Mouse (Mus musculus) heart, embryonic 11.5 days (tissue): Measurements from ENCODE around the gene Slc12a3. TPM values are rescaled to one million over a fixed set of nuclear protein-coding genes. Genes with fewer than 3 reads are reported as not detected.

Source experiments
- ATAC-seq: fragments of 200-750 bp; cut with Nextera tagmentation; replicated peaks from 2 replicates; pipeline ENCODE4 v1.8.0; 2017; ENCODE audit warnings: moderate library complexity; ENCODE audit not compliant: insufficient number of reproducible peaks, low FRiP score, low TSS enrichment
- H3K27ac ChIP-seq: fragments of 300-500 bp; sonication (generic); 2 replicates; pipeline ENCODE4 v1.5.1; 2014; ENCODE audit warnings: mild to moderate bottlenecking, low read depth, low read length
- H3K27me3 ChIP-seq: fragments of 300-500 bp; sonication (generic); 2 replicates; pipeline ENCODE4 v1.6.1; 2014; ENCODE audit warnings: mild to moderate bottlenecking, low read length, mixed read lengths; ENCODE audit not compliant: control insufficient read depth, insufficient read depth
- H3K36me3 ChIP-seq: fragments of 300-500 bp; sonication (generic); 2 replicates; pipeline ENCODE4 v1.6.1; 2014; ENCODE audit warnings: mild to moderate bottlenecking, low read length, moderate library complexity, mixed read lengths; ENCODE audit not compliant: control insufficient read depth, insufficient read depth
- H3K4me1 ChIP-seq: fragments of 300-500 bp; sonication (generic); 2 replicates; pipeline ENCODE4 v1.6.1; 2014; ENCODE audit warnings: low read length; ENCODE audit not compliant: control insufficient read depth, insufficient read depth
- H3K4me2 ChIP-seq: fragments of 300-500 bp; sonication (generic); 2 replicates; pipeline ENCODE4 v1.6.1; 2014; ENCODE audit warnings: mild to moderate bottlenecking, moderate library complexity
- H3K4me3 ChIP-seq: fragments of 300-500 bp; sonication (generic); 2 replicates; pipeline ENCODE4 v1.5.1; 2014; ENCODE audit warnings: low read depth, low read length
- H3K9ac ChIP-seq: fragments of 300-500 bp; sonication (generic); 2 replicates; pipeline ENCODE4 v1.6.1; 2014; ENCODE audit warnings: mild to moderate bottlenecking, low read depth, low read length, moderate library complexity
- H3K9me3 ChIP-seq: fragments of 300-500 bp; sonication (generic); replicated peaks from 2 replicates; pipeline ENCODE4 v1.6.1; 2016; ENCODE audit warnings: low read length; ENCODE audit not compliant: control insufficient read depth
- WGBS: fragments of 180-500 bp; shearing (Covaris S2); extraction: QIAGEN DNeasy Blood & Tissue Kit; methylation state at CpG from one replicate; pipeline ENCODE4 v1.1.7; 2014; ENCODE audit not compliant: insufficient replicate concordance; 5-methylcytosine and 5-hydroxymethylcytosine counted together
- polyA plus RNA-seq: library from polyadenylated mRNA; unstranded; fragments of >200 nt; fragmentation: Nextera tagmentation; extraction: Ambion mirVana; gene quantifications from 2 replicates; pipeline ENCODE4 v1.2.1, GENCODE M21; 2014

The Slc12a3 gene
- polyA plus RNA-seq, result 0.20 TPM in 1 of 2 replicates, not detected in the other

GRCm38 (mm10) chr8:94328932-94329728, at the start of gene Slc12a3:
Gene Slc12a3, plus strand, starts transcription at chr8:94329201.
- Histone ChIP-seq H3K36me3 (no peaks in the 10 kb centered on the region), H3K27ac (no peak within 1 kb of the TSS), H3K27me3 (peaks cover 3% of the 10 kb centered on the region), H3K4me1 (no peaks in the 10 kb centered on the region), H3K4me2 (no peak within 1 kb of the TSS), H3K9me3 (no peaks in the 10 kb centered on the region), H3K9ac (no peak within 1 kb of the TSS), H3K4me3 (no peak within 1 kb of the TSS)
- WGBS, result 77% methylated on average over 21 of the region's 21 CpGs
- ATAC-seq, result no peak

DNA sequence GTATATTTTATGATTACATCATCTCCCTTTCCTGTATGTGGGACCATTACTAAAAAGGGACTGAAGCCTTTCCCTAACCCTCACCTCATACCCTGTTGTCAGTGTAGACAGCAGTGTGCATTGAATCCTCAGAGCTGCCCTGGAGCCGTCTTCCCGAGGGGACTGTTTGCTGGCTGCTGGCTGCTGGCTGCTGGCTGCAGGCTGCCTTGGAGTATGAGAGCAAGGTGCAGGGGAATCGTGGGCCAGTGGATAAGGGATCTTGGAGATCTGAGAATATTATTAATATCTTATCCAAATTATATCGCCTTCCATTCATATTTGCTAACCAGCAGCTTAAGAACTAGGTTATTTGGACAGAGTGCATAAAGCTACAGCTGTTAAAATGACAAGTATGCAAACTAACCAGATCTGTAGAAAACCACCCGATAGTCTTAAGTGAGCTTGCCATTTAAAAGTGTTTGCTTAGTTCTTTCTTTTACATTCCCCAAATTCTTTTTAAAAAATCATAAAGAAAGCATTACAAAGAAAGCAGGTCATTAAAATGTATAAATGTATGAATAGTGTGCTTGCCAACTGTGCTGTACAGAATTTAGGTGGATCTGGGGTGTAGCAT, 48.9 kb upstream of the Slc12a3 start:
- Histone ChIP-seq H3K4me3 (no peak overlapping the region), H3K9me3 (no peaks in the 10 kb centered on the region), H3K4me1 (no peaks in the 10 kb centered on the region), H3K27ac (no peak overlapping the region), H3K27me3 (no peaks in the 10 kb centered on the region), H3K9ac (no peak overlapping the region), H3K36me3 (no peaks in the 10 kb centered on the region), H3K4me2 (no peak overlapping the region)
- WGBS, result 80% methylated on average over 5 of the region's 5 CpGs
- no peak for ATAC-seq

DNA sequence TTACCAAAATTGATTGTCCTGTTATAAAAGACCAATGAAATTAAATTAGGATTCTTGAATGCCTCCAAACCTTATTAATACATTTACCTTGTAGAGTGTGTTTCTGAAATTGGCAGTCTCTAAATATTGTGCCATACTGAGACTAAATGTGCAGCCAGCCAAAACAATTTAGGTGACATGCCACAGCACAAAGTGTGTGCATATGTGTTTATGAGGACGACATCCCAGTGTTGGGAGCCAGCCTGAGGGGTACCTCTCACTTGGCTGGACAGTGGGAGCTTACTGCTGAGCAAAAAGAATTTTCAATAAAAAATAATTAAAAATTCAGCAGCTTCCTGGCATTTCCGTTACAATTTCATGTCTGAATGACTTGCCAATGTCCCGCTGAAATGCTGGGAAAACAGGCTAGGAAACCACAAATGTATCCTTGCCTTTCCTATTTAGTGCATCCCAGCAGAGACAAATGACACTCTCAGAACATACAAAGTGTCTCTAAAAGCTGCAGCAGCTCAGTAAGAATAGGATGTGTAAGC, 46.5 kb upstream of the Slc12a3 start:
- no peak for ATAC-seq
- H3K27ac ChIP-seq, result no peak overlapping the region
- no peak overlapping the region for H3K9ac ChIP-seq
- WGBS, result 85% methylated on average over 3 of the region's 3 CpGs
- no peaks in the 10 kb centered on the region for H3K36me3 ChIP-seq
- no peak overlapping the region for H3K4me3 ChIP-seq
- H3K9me3 ChIP-seq, result no peaks in the 10 kb centered on the region
- no peak overlapping the region for H3K4me2 ChIP-seq
- H3K27me3 ChIP-seq, result no peaks in the 10 kb centered on the region
- H3K4me1 ChIP-seq, result 0 out of 2 replicates have a peak, but pooled peaks cover 3% of the 10 kb centered on the region

DNA sequence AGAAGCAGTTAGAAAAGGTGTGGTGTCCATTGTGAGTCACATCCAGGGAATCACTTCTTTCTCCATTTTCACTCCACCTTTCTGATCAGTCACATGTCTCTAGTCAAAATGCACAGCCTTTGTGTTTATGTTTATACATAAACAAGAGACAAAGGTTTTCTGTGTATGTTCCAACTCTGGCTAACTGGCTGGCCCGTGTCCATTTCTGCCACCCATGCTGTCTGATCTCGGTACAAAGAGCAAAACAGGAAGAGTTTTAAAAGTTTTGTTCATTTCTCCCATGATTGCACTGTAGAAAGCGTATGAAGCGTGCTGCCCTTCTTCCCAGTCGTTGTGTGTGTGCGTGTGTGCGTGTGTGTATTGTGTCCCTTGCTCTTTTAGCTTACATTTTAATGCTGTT, 44.8 kb upstream of the Slc12a3 start:
- no peaks in the 10 kb centered on the region for H3K9me3 ChIP-seq
- no peak for ATAC-seq
- 91% methylated on average over 7 of the region's 7 CpGs for WGBS
- H3K27me3 ChIP-seq, result no peaks in the 10 kb centered on the region
- no peak overlapping the region for H3K27ac ChIP-seq
- no peaks in the 10 kb centered on the region for H3K36me3 ChIP-seq
- H3K4me3 ChIP-seq, result no peak overlapping the region
- H3K4me1 ChIP-seq, result 0 out of 2 replicates have a peak, but pooled peaks cover 3% of the 10 kb centered on the region
- H3K4me2 ChIP-seq, result no peak overlapping the region
- H3K9ac ChIP-seq, result no peak overlapping the region

GRCm38 (mm10) chr8:94290606-94291005, 38.4 kb upstream of the Slc12a3 start:
- no peaks in the 10 kb centered on the region for H3K27me3 ChIP-seq
- no peak overlapping the region for H3K27ac ChIP-seq
- WGBS, result 77% methylated on average over 5 of the region's 5 CpGs
- no peak for ATAC-seq
- no peak overlapping the region for H3K4me2 ChIP-seq
- no peak overlapping the region for H3K9ac ChIP-seq
- peaks cover 9% of the 10 kb centered on the region for H3K4me1 ChIP-seq
- no peaks in the 10 kb centered on the region for H3K36me3 ChIP-seq
- H3K4me3 ChIP-seq, result no peak overlapping the region
- no peaks in the 10 kb centered on the region for H3K9me3 ChIP-seq

- Histone ChIP-seq H3K4me3 (no peak overlapping the region), H3K4me1 (peaks cover 17% of the 10 kb centered on the region), H3K4me2 (no peak overlapping the region), H3K27me3 (no peaks in the 10 kb centered on the region), H3K9ac (no peak overlapping the region), H3K27ac (no peak overlapping the region), H3K9me3 (no peaks in the 10 kb centered on the region), H3K36me3 (no peaks in the 10 kb centered on the region)
- 61% methylated on average over 6 of the region's 6 CpGs for WGBS
- no peak for ATAC-seq
These were observed 36.9 kb upstream of the Slc12a3 start for GRCm38 (mm10) chr8:94292072-94292471.

GRCm38 (mm10) chr8:94292626-94293025, 36.4 kb upstream of the Slc12a3 start:
- Histone ChIP-seq H3K4me1 (peaks cover 21% of the 10 kb centered on the region), H3K9me3 (no peaks in the 10 kb centered on the region), H3K27me3 (no peaks in the 10 kb centered on the region), H3K9ac (no peak overlapping the region), H3K4me2 (no peak overlapping the region), H3K4me3 (no peak overlapping the region), H3K27ac (no peak overlapping the region), H3K36me3 (no peaks in the 10 kb centered on the region)
- ATAC-seq, result no peak
- WGBS, result 93% methylated on average over 8 of the region's 8 CpGs

GRCm38 (mm10) chr8:94295687-94296086, 33.3 kb upstream of the Slc12a3 start:
- peak overlapping the region; percentile 42; the same call in 1 of the 2 replicates for H3K27ac ChIP-seq
- peaks cover 21% of the 10 kb centered on the region for H3K4me1 ChIP-seq
- H3K9ac ChIP-seq, result no peak overlapping the region
- H3K4me2 ChIP-seq, result no peak overlapping the region
- no peak overlapping the region for H3K4me3 ChIP-seq
- 46% methylated on average over 6 of the region's 6 CpGs for WGBS
- no peaks in the 10 kb centered on the region for H3K36me3 ChIP-seq
- no peaks in the 10 kb centered on the region for H3K27me3 ChIP-seq
- no peak for ATAC-seq
- no peaks in the 10 kb centered on the region for H3K9me3 ChIP-seq
